Mouse (Mus musculus): ENCODE data around the gene Inafm2. TPM values are rescaled to one million over a fixed set of nuclear protein-coding genes. Genes with fewer than 3 reads are reported as not detected.

The Inafm2 gene
- total RNA-seq, 2 experiments from 2014 or later, result 3.6 to 4.9 TPM

DNA sequence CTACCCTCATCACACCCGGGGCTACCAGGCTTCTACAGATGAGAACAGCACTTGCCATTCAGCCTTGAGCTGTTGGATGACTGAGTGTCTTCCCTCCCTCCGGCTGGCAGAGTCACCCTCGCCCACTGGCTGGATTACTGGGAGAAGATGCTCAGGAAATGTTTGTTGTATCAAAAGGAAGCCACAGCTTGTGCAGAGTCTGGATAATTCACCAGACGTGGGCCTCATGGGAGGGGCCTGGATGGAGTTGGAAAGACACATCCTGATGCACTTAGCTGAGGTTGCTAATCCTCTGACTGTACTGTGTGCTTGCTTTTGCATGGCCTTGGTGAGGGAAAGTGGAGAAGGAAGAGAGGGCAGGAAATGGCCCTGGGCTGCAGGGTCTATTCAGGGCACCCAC lies 10.5 kb downstream of the Inafm2 start:
- no peak for DNase-seq

DNA sequence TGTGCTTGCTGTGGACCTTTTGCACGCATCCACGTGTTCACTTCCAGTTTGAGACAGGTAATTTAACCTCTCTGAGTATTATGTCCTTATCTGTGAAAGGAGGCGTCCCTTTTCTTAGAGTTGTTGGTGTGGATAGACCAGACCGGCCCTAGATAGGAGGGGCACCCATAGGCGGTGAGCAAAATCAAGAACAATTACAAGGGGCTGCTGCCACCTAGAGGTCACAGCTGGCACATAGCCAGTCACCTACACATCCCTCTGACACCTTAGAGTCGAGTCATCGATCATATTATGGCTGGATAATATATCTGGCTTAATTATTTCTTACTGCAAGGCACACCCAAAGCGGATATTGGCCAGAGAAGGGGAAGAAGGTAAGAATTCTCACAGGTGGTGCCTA lies 14.3 kb downstream of the Inafm2 start:
- DNase-seq, result no peak

DNA sequence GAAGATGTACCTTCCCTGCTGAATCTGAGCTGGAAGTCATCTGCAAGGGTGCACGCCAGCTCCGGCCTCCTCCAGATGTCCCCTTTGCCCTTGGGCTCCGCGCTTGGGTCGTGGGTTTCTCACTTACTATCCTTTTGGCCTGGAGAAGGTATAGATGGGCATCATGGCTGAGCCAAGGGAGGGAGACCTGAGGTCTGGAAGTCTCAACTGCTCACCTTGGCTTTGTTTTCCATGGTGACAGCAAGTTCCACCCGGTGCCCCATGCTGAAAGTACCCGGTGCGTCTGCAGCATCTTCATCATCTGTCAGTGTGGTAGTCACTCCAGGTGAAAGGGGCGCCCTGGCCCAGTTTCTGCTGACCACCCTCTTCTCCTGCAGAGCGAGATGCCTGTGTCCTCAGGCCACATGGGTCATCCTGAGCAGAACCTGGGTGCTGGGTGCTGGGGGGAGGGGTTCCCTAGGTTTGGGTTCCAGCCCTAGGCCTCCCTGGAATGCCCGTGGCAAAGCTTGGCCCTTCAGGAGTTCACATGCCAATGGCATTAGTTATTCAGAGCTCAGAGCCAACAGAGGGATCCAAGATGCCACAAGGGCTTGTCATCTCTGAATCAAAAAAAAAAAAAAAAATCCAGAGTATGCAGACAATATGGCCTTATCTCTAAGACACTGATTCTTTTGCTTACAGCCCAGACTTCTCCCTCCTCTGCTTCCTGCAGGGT lies 14.9 kb downstream of the Inafm2 start:
- no peak for DNase-seq

DNA sequence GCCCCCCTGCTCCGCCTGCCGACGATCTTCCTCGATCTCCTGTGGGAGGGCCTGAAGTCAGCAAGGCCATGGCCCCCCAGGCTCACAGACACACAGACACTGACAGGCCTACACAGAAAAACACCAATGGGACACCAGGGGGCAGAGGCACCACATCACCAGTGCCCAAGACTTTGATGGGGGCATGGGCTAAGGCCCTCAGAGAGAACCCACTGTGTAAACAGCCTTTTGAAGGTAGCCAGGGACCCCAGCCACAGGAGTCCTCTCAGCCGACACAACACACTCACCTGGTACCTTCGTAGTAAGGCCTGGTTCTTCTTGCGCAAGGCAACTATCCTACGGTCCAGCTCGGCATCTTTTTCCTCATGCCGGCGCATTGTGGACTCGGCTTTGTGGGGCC lies 15.8 kb downstream of the Inafm2 start:
- peak; percentile 21 for DNase-seq

DNA sequence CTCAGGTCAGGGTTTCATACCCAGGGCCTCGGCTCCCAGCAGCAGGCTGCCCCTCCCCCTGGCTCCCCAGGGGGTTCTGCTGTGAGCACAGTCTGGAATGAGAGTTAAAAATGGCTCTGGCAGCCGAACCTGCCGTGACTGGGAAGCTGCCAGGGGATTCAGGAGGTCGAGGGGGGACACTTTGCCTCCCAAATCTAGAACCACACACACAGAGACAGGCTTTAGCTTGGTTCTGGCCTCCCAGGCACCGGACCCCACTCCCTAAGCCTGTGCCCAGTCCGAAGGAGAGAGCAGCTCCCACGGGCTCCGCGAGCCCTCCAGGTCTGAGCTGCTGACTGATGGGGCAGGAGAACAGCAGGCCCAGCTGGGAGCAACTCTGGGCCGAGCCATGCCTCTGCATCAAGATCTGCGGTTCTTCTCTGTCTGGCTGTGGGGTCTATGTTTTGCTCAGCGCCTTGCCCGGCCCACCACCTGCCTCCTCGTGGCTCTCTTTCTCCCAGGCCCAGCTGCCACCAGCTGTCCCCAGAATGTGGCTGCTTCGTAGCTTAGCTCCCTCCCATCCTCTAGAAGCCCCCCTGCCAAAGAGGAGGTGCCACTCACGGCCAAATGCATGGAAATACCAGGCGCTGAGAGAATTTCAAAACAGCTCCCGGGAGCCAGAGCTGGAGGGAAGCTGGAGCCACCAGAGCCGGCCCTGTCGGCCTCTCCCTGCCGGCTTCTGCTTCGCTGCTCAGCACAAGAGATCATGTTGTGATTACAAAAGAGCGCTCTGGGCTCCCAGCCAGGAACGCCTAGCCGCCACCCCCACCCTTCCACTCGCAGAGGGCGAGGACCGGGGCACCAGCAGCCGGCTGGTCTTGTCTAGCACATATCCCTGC lies 16.6 kb downstream of the Inafm2 start, which contains the start of gene Ccdc9b:
Gene Ccdc9b (minus strand): TSS at position 756 of the 878 bp plus-strand sequence.
- DNase-seq, result peak; percentile 90

- DNase-seq, result no peak
Measured at GRCm38 (mm10) chr2:118762784-118763148, 17.2 kb downstream of the Inafm2 start.

DNA sequence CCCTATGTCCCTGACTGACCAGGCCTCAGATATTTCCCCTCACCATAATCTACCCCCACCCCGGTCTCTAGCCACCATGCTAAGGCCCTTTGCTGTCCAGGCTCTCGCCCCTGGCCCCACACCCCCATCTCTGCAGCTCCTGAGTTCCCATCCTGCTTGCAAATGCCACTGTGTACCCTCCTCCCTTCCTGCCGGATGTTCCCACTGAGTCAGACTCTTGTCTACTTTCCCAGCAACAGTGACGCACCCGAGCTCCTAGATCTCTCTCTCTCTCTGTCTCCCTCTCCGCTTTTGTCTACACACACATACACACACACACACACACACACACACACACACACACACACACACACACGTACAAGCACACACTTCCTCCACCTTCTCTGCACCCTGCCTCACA lies 17.9 kb downstream of the Inafm2 start:
- peak; percentile 20 for DNase-seq

DNA sequence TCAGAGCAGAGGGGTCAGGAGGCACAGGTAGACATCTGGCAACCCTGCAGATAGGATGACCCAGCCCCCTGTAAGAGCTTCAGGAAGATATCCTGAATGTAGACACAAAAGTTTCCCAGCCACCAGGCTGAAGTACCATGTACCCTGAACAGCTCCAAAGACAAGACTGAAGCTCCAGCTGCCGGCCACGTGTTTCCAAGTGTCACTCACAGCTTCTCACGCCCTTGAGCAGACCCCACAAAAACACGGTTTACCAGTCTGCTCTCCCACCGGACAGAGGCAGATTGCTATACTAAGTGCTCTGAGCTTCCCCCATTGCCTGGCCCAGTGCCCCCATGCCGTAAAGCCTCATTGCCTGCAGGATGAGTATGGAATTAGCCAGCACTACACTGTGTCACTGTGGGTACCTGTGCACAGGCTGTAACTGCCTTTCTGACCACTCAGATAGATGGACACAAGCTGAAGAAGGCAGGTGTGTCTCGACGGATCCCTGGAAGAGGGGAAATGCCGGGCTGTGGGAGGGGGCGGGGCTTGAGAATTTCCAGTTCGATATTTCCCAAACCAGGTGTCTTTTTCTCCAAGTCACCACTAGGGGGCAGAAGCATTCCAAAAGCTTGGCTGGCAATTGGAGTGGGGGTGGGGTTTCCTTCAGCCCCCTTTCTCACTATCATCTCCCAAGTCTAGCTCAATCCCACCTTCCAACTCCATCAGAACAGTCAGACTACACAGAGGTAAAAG lies 18.7 kb downstream of the Inafm2 start:
- no peak for DNase-seq

- DNase-seq, result no peak
Measured at GRCm38 (mm10) chr2:118764875-118765274, 19.3 kb downstream of the Inafm2 start.

GRCm38 (mm10) chr2:118766041-118767033 lies 20.8 kb downstream of the Inafm2 start:
- no peak for DNase-seq

GRCm38 (mm10) chr2:118772158-118772874 lies 26.8 kb downstream of the Inafm2 start, which contains the start of gene Phgr1:
TSS of gene Phgr1 (plus strand) at chr2:118772769.
- DNase-seq, result no peak

DNA sequence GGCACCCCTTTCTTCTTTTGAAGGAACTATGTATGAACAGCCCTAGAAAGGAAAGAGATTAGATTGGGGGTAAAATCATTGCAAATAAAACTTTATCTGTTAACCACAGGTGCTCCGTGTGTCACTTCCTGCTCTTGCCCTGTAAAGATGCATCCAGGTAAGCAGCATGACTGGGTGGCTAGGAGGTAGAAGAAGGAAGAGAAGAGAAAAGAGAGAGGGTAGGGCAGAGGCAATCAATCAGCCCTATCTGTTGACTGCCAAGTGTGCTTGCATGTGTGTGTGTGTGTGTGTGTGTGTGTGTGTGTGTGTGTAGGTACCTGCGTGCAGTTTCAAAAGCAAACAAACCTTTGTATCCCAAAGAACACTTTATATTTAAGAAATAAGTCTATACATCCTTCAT lies 29.0 kb downstream of the Inafm2 start:
- no peak for DNase-seq

DNA sequence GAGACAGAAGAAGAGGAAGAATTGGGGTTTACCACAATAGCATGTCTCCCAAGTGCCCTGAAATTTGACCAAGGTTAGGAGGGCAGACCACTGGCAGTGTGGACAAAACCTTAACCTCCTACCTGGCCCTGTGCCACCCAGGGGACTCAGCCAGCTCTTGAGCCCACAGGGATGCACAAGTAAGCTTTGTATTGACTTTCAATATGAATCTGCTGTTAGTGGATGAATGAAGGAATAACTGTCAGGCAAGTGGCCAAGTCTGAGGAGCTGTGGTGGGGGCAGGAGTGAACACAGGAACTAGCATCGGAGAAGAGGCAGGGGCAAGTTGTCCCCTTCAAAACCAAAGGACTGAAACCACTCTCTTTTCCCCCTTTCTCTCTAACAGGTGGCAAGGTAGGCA lies 29.8 kb downstream of the Inafm2 start:
- DNase-seq, result no peak

- DNase-seq, result no peak
Measured at GRCm38 (mm10) chr2:118775846-118776245, 30.3 kb downstream of the Inafm2 start.

- DNase-seq, result no peak
Measured at GRCm38 (mm10) chr2:118776295-118776694, 30.7 kb downstream of the Inafm2 start.

DNA sequence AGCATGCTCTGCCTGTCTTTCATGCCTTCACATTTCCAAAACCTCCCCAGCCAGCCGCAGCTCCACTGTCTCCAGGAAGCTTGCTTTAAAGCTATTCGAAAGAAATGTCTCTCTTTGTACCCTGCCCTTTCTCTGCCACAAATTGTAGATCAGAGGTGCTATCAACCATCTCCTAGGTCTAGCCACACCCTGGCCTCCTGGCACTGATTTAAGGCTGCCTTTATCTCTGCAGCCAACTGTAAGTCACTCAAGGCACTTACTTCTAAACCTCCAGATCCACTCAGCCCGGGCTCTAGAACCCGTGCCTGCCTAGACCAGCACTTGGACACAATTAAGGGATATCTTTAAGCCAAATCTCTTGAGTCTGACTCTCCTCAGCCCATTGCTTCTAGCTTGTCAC lies 32.9 kb downstream of the Inafm2 start:
- no peak for DNase-seq

DNA sequence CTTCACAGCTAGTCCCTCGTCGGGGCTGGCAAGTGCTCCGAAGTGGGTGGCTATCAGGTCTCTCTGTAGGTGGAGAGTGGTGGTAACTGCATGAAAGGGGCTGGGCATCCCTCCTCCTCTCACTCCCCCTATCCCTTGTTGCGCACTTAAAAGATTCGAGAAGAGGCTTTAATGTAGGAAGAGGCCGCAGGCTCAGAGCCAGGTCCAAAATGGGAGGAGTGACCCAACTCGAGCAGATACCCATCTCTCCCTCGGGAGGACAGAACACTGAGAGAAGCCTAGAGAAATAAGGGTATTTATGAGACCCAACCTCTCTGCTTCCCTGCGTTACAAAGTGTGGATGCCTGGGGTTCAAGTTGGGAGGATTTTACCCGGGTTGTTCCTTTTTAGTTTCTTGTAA lies 33.5 kb downstream of the Inafm2 start:
- peak; percentile 5 for DNase-seq

- DNase-seq, result peak; percentile 90
Measured at GRCm38 (mm10) chr2:118779504-118780480, 34.2 kb downstream of the Inafm2 start, which contains the start of gene Disp2. TSS of gene Disp2 (plus strand) at chr2:118779719.

- no peak for DNase-seq
Measured at GRCm38 (mm10) chr2:118781115-118781514, 35.6 kb downstream of the Inafm2 start.

Measured in gastrocnemius, postnatal 25 days (tissue).